Mouse (Mus musculus): ENCODE measurements around the gene Kifc1. TPM values are rescaled to one million over a fixed set of nuclear protein-coding genes. Genes with fewer than 3 reads are reported as not detected.

Gene Kifc1
- total and polyA plus RNA-seq, 3 experiments, result 16.0 to 41.2 (median 23.0) TPM

GRCm38 (mm10) chr17:33915671-33916250, 25.3 kb upstream of the Kifc1 start, which contains the start of the genes Tapbp and Zbtb22:
Tapbp (plus strand) TSS chr17:33915899.
Zbtb22 (plus strand) TSS chr17:33915904.
- Histone ChIP-seq H3K4me3 (replicated peaks in 1 of 3; ENCODE audit: low read depth in 2 of 3, low read length in 2 of 3, poor library complexity in 1 of 3) (peak within 1 kb of the TSS; percentile 58 to 62 (median 59)), H3K9me3 (replicated peaks; ENCODE audit: low read length) (peaks cover 6% of the 10 kb centered on the region), H3K79me2 (replicated peaks; ENCODE audit: control insufficient read depth, extremely low read depth, insufficient read depth, poor library complexity, severe bottlenecking) (peaks cover 9% of the 10 kb centered on the region), H3K27ac (ENCODE audit: insufficient read depth, low read depth) (peak within 1 kb of the TSS; percentile 22; the same call in 1 of the 2 replicates), H3K36me3 (replicated peaks in 1 of 2; ENCODE audit: control insufficient read depth in 1 of 2, insufficient read depth in 1 of 2, low read length in 1 of 2) (peaks cover 49 to 61% of the 10 kb centered on the region in 2 experiments), H3K27me3 (replicated peaks) (no peaks in the 10 kb centered on the region), H3K9ac (ENCODE audit: insufficient read depth, low read depth) (peak within 1 kb of the TSS; percentile 70), H3K4me2 (ENCODE audit: insufficient read depth, low read depth, poor library complexity, severe bottlenecking) (peak within 1 kb of the TSS; percentile 62), H3K4me1 (ENCODE audit: control insufficient read depth in 1 of 2, insufficient read depth in 2 of 2) (peaks cover 27 to 50% of the 10 kb centered on the region in 2 experiments)
- TF ChIP-seq JUN (IDR thresholded peaks at IDR 0.05; ENCODE audit: insufficient read depth, low read depth, low read length) (no peak), ZMIZ1 (IDR thresholded peaks at IDR 0.05; ENCODE audit: low read depth, low read length) (no peak), PAX5 (IDR thresholded peaks at IDR 0.05; ENCODE audit: low read length) (no peak), CHD1 (IDR thresholded peaks at IDR 0.05; ENCODE audit: low read depth, low read length) (no peak), ZNF384 (IDR thresholded peaks at IDR 0.05; ENCODE audit: low read depth, low read length) (no peak), CHD2 (IDR thresholded peaks at IDR 0.05; ENCODE audit: low read length) (peak; percentile 90), MAFK (IDR thresholded peaks at IDR 0.05; ENCODE audit: insufficient replicate concordance, low read length) (no peak), TCF12 (IDR thresholded peaks at IDR 0.05; ENCODE audit: low read depth, low read length) (peak; percentile 47), ZC3H11A (IDR thresholded peaks at IDR 0.05; ENCODE audit: low read depth, low read length) (no peak), TBP (conservative IDR thresholded peaks at IDR 0.05; ENCODE audit: low read depth, low read length) (peak; percentile 37; the same call in 1 of the 2 replicates), UBTF (IDR thresholded peaks at IDR 0.05; ENCODE audit: low read depth, low read length) (no peak), ELF1 (IDR thresholded peaks at IDR 0.05; ENCODE audit: low read depth, low read length) (peak; percentile 89), USF2 (conservative IDR thresholded peaks at IDR 0.05; ENCODE audit: low read depth, low read length) (peak; percentile 64), MAZ (IDR thresholded peaks at IDR 0.05; ENCODE audit: low read depth, low read length) (peak; percentile 96), POLR2AphosphoS2 (IDR thresholded peaks at IDR 0.05; ENCODE audit: low read depth, low read length) (no peak; the same call in 1 of the 2 replicates), RCOR1 (conservative IDR thresholded peaks at IDR 0.05; ENCODE audit: low read depth, low read length) (no peak), JUND (conservative IDR thresholded peaks at IDR 0.05; ENCODE audit: low read depth, low read length) (no peak), USF1 (IDR thresholded peaks at IDR 0.05; ENCODE audit: low read depth, low read length) (no peak), IRF4 (IDR thresholded peaks at IDR 0.05; ENCODE audit: low read depth, low read length) (peak; percentile 43; the same call in 1 of the 2 replicates), E2F4 (IDR thresholded peaks at IDR 0.05; ENCODE audit: insufficient replicate concordance, low read depth, low read length) (no peak), MAX (IDR thresholded peaks at IDR 0.05; ENCODE audit: low read length) (no peak), SMC3 (IDR thresholded peaks at IDR 0.05; ENCODE audit: low read depth, low read length) (no peak), SIN3A (IDR thresholded peaks at IDR 0.05; ENCODE audit: low read length) (peak; percentile 100), GABPA (IDR thresholded peaks at IDR 0.05; ENCODE audit: insufficient replicate concordance, low read depth, low read length) (no peak), POLR2A (IDR thresholded peaks at IDR 0.05; ENCODE audit: low read depth, low read length) (peak; percentile 60), KAT2A (IDR thresholded peaks at IDR 0.05; ENCODE audit: insufficient replicate concordance, low read length) (no peak), HCFC1 (IDR thresholded peaks at IDR 0.05; ENCODE audit: low read depth, low read length) (peak; percentile 79), NRF1 (IDR thresholded peaks at IDR 0.05; ENCODE audit: low read depth, low read length) (peak; percentile 46; the same call in 1 of the 2 replicates), BHLHE40 (IDR thresholded peaks at IDR 0.05; ENCODE audit: low read depth, low read length) (no peak), MXI1 (IDR thresholded peaks at IDR 0.05; ENCODE audit: low read depth, low read length) (peak; percentile 85), NELFE (IDR thresholded peaks at IDR 0.05; ENCODE audit: low read depth, low read length) (no peak), CTCF (conservative IDR thresholded peaks at IDR 0.05 in 1 of 2, IDR thresholded peaks at IDR 0.05 in 1 of 2; ENCODE audit: low read depth in 2 of 2, low read length in 2 of 2) (no peak)
- in situ Hi-C loops (cut with MboI; ENCODE audit: low pct_ligation_motif_present, low pct_unique_long_range_greater_than_20kb, low sequenced_read_pairs) (no loop called here), dilution Hi-C loops (cut with MboI; ENCODE audit: extremely low pct_ligation_motif_present, extremely low pct_unique_long_range_greater_than_20kb, low sequenced_read_pairs) (no loop called here)
- peak; percentile 98 for DNase-seq (ENCODE audit: extremely low read depth)
